Mouse (Mus musculus) lung, embryonic 16.5 days (tissue): ENCODE measurements around the gene Pdia4. TPM values are rescaled to one million over a fixed set of nuclear protein-coding genes. Genes with fewer than 3 reads are reported as not detected.
"Not testable (repeated sequence)": the region's sequence is repeated elsewhere in the genome, so short reads cannot be mapped to it uniquely, and the experiment has no call there.

Source experiments
- ATAC-seq: fragments of 200-750 bp; cut with Nextera tagmentation; 2 replicates; pipeline ENCODE4 v1.8.0; 2017; ENCODE audit warnings: low read depth, mild to moderate bottlenecking, moderate library complexity
- H3K27ac ChIP-seq: fragments of 300-500 bp; sonication (generic); 2 replicates; pipeline ENCODE4 v1.5.1; 2014; ENCODE audit warnings: mild to moderate bottlenecking, control low read depth, low read length
- H3K27me3 ChIP-seq: fragments of 300-500 bp; sonication (generic); 2 replicates; pipeline ENCODE4 v1.6.1; 2014; ENCODE audit warnings: low read depth, low read length, mixed read lengths; ENCODE audit not compliant: control insufficient read depth, insufficient read depth
- H3K36me3 ChIP-seq: fragments of 300-500 bp; sonication (generic); 2 replicates; pipeline ENCODE4 v1.6.1; 2014; ENCODE audit warnings: low read length; ENCODE audit not compliant: control insufficient read depth, insufficient read depth
- H3K4me1 ChIP-seq: fragments of 300-500 bp; sonication (generic); replicated peaks from 2 replicates; pipeline ENCODE4 v1.6.1; 2014; ENCODE audit warnings: low read length, mixed read lengths; ENCODE audit not compliant: control insufficient read depth, insufficient read depth
- H3K4me2 ChIP-seq: fragments of 300-500 bp; sonication (generic); 2 replicates; pipeline ENCODE4 v1.6.1; 2014; ENCODE audit warnings: low read depth, low read length, control low read depth
- H3K4me3 ChIP-seq: fragments of 300-500 bp; sonication (generic); 2 replicates; pipeline ENCODE4 v1.5.1; 2014; ENCODE audit warnings: mild to moderate bottlenecking, low read length, control low read depth
- H3K9ac ChIP-seq: fragments of 300-500 bp; sonication (generic); 2 replicates; pipeline ENCODE4 v1.6.1; 2014; ENCODE audit warnings: low read length, control low read depth
- H3K9me3 ChIP-seq: fragments of 300-500 bp; sonication (generic); 2 replicates; pipeline ENCODE4 v1.6.1; 2016; ENCODE audit warnings: low read length; ENCODE audit not compliant: control insufficient read depth
- WGBS: fragments of 180-500 bp; shearing (Covaris S2); extraction: QIAGEN DNeasy Blood & Tissue Kit; methylation state at CpG from one replicate; pipeline ENCODE4 v1.1.7; 2014; 5-methylcytosine and 5-hydroxymethylcytosine counted together
- microRNA counts: library from miRNA; unstranded; fragments of <30 nt; microRNA quantifications from one replicate; lab custom pipeline; 2016
- microRNA-seq: library from miRNA; unstranded; fragments of <30 nt; microRNA quantifications from one replicate; pipeline ENCODE4, GENCODE M21; 2016
- polyA plus RNA-seq: library from polyadenylated mRNA; unstranded; fragments of >200 nt; fragmentation: Nextera tagmentation; extraction: Ambion mirVana; gene quantifications from 2 replicates; pipeline ENCODE4 v1.2.1, GENCODE M21; 2015

Pdia4 gene
- polyA plus RNA-seq, 1 experiment from 2014 or later, result 362 TPM

- peak overlapping the region; percentile 35; the same call in 1 of the 2 replicates for H3K4me2 ChIP-seq
- H3K4me1 ChIP-seq, H3K27ac ChIP-seq, ATAC-seq, H3K36me3 ChIP-seq, H3K27me3 ChIP-seq, H3K9me3 ChIP-seq, H3K9ac ChIP-seq, H3K4me3 ChIP-seq: not testable (repeated sequence)
- 3% methylated on average over 16 of the region's 38 CpGs for WGBS
Measured at GRCm38 (mm10) chr6:47757849-47758248, 55.4 kb downstream of the Pdia4 start.

DNA sequence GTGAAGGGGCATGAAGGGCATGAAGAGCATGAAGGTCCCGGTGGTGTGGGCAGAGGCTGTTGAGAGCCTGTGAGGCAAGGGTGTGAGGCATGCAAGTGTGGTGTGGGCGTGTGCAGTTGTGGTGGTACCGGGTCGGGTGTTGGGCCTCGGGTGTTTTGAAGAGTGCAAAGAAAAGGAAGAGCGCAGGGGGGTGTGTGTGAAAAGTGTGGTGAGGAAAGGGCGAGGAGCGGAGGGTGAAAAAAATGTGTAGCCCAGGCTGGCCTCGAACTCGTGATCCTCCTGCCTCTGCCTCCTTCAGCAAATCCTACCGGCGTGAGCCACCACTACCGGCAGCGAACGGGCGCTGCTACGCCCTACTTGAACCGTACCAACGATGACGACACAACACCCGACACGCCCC lies 55.8 kb downstream of the Pdia4 start:
- H3K27me3 ChIP-seq, H3K36me3 ChIP-seq, H3K9ac ChIP-seq, H3K4me3 ChIP-seq, H3K4me2 ChIP-seq, H3K4me1 ChIP-seq, ATAC-seq, H3K9me3 ChIP-seq, H3K27ac ChIP-seq: not testable (repeated sequence)
- 4% methylated on average over 4 of the region's 22 CpGs for WGBS

GRCm38 (mm10) chr6:47753144-47753543 lies 60.1 kb downstream of the Pdia4 start:
- ATAC-seq, H3K9ac ChIP-seq, H3K4me2 ChIP-seq, H3K27me3 ChIP-seq, H3K4me3 ChIP-seq, H3K27ac ChIP-seq, H3K36me3 ChIP-seq, H3K4me1 ChIP-seq, H3K9me3 ChIP-seq: not testable (repeated sequence)
- 0% methylated on average over 9 of the region's 44 CpGs for WGBS

GRCm38 (mm10) chr6:47748306-47748705 lies 64.9 kb downstream of the Pdia4 start:
- H3K36me3 ChIP-seq, H3K9me3 ChIP-seq, H3K4me1 ChIP-seq, H3K27ac ChIP-seq, H3K9ac ChIP-seq, ATAC-seq, H3K27me3 ChIP-seq: not testable (repeated sequence)
- H3K4me3 ChIP-seq, result peak overlapping the region; percentile 34
- peak overlapping the region; percentile 50 for H3K4me2 ChIP-seq
- 6% methylated on average over 8 of the region's 25 CpGs for WGBS

DNA sequence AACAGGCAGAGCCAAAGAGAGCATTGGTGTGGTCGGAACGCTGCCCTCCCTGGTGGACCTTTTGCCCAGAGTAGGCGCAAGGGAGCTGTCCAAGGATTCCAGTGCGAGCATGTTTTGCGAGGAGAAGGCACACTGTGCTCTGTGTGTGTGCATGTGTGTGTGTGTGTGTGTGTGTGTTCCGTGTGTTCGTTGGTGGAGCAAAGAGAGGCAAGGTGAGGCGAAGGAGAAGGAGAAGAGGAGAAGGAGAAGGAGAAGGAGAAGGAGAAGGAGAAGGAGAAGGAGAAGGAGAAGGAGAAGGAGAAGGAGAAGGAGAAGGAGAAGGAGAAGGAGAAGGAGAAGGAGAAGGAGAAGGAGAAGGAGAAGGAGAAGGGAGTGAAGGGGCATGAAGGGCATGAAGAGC lies 65.3 kb downstream of the Pdia4 start:
- 76% methylated on average over 3 of the region's 8 CpGs for WGBS
- not testable (repeated sequence) for H3K9me3 ChIP-seq, H3K27ac ChIP-seq, H3K36me3 ChIP-seq, ATAC-seq, H3K4me2 ChIP-seq, H3K9ac ChIP-seq, H3K4me1 ChIP-seq, H3K27me3 ChIP-seq, H3K4me3 ChIP-seq

MicroRNA genes within 50 kb of the gene (microRNA counts, 519-probe panel; counts per million panel counts)
- not detected for microRNA mmu-miR-704 (lab: Ali Mortazavi, UCI)

Small RNA genes lying within 50 kb of the gene (microRNA-seq; reads per million reads assigned to microRNA genes)
- not detected for gene Mir704

Other genes starting within 250 kb of the Pdia4 start
- 80.0 and 91.8 TPM in 2 replicates for gene Ezh2, start 218.1 kb downstream of the Pdia4 start, polyA plus RNA-seq
- 3.1 and 4.7 TPM in 2 replicates for gene Zfp786, start 17.4 kb upstream of the Pdia4 start, polyA plus RNA-seq
- gene Zfp398, start 22.2 kb upstream of the Pdia4 start, polyA plus RNA-seq, result 8.6 and 8.9 TPM in 2 replicates
- 14.3 and 14.9 TPM in 2 replicates for gene Zfp282, start 63.8 kb upstream of the Pdia4 start, polyA plus RNA-seq
- 19.9 and 20.5 TPM in 2 replicates for gene Zfp212, start 107.0 kb upstream of the Pdia4 start, polyA plus RNA-seq
- gene Zfp956, start 140.0 kb upstream of the Pdia4 start, polyA plus RNA-seq, result 8.6 and 9.2 TPM in 2 replicates
- 4.8 and 6.1 TPM in 2 replicates for gene Zfp777, start 235.5 kb upstream of the Pdia4 start, polyA plus RNA-seq